Mouse (Mus musculus) heart, adult 2 months (tissue): ENCODE data around the gene Nmi.

ENCODE experiments used
- EP300 ChIP-seq: fragments of 200-500 bp; IDR thresholded peaks from 2 replicates; pipeline ENCODE4 v1.6.1; 2011; ENCODE audit warnings: low read depth, low read length, control low read depth; ENCODE audit not compliant: insufficient read depth
- POLR2A ChIP-seq: fragments of 200-500 bp; IDR thresholded peaks from 2 replicates; pipeline ENCODE4 v1.6.1; 2011; ENCODE audit warnings: mild to moderate bottlenecking, low read depth, low read length, control low read depth; ENCODE audit not compliant: insufficient read depth

GRCm38 (mm10) chr2:51948105-51948830, 25.0 kb downstream of the Nmi start:
- TF ChIP-seq EP300 (no peak), POLR2A (no peak)
